Mouse (Mus musculus): Measurements from ENCODE around the gene Gm49358.

- TF ChIP-seq EP300 (IDR thresholded peaks at IDR 0.05; ENCODE audit: insufficient read depth, low read depth, low read length): no peak
- TF ChIP-seq CTCF (IDR thresholded peaks at IDR 0.05; ENCODE audit: low read depth, low read length): no peak
Observed at GRCm38 (mm10) chr10:86772231-86772631, 8.5 kb downstream of the Gm49358 start.
